Mouse (Mus musculus): ENCODE measurements around the gene Stip1. TPM values are rescaled to one million over a fixed set of nuclear protein-coding genes. Genes with fewer than 3 reads are reported as not detected.

The Stip1 gene
- total RNA-seq, 2 experiments from 2014 or later: 284 to 378 TPM

DNA sequence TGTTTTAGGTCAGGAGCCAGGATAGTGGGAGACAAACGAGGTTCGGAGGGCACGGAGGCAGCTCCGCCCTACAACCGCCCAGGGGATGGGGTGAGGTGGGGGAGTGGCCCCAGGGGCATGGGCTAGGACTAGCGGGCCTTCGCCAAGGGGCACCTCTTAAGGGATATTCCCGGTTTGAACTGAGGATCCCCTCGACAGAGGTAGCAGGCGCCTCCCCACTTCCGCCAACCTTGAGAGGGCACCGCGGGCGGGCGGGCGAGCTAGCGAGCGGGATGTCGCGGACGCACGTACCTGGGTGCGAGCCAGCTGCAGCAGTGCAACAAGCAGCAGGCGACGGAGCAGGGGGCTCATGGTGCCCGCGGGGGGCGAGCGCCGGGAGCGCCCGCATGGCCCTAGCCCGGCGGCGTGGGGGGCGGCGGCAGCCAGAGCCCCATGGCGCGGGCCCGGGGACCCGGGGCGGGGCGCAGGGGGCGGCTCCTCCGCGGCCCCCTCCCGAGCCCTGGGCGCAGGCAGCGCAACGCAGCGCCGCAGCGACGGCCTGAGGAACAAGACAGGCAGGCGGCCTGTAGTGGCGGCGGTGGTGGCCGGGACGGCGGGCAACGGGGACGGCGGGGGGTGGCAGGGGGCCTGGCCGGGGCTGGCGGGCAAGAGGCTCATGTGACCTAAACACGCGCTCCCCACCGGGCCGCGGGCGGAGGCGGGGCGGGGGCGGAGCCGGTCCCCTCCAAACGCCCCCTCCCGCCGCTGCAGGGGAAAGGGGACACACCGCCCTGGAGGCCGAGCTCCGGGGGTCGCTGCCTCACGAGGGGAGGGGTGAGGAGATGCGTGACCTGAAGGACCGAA lies 52.5 kb downstream of the Stip1 start, which contains the start of gene Vegfb:
Gene Vegfb, minus strand, starts transcription at position 591 of the 843 bp plus-strand sequence.
- peak; percentile 75 to 79 for DNase-seq (ENCODE audit: low spot score in 2 of 2)

DNA sequence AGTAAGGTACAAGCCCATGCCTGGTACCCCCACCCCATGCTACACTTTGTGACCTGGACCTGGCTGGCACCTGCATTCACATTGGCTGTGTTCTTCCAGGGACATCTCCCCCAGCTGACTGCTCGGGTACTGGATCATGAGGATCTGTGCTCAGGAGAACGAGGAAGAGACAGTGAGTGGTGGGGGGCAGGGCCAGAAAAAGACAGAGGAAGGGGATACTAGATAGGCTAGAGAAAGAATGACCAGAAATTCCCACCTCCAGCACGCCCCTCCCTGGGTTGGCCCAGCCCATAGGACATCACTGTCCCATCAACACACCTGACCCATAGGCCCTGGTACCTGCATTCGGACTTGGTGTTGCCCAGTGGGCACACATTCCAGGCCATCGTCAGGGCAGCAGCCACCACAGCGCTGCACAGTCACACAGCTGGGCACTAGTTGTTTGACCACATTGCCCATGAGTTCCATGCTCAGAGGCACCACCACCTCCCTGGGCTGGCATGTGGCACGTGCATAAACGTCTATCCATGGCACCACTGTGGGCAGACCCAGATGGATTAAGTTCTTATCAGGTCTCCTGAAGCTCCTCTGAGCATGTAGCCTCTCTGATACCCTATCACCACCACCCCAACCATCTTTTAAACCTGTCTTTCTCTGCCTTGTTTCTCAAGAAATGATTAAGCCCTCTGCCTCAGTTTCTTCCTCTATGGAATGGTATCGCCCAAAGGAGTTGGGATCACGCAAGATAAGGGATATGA lies 53.6 kb downstream of the Stip1 start:
- DNase-seq (ENCODE audit: low spot score in 2 of 2): no peak

DNA sequence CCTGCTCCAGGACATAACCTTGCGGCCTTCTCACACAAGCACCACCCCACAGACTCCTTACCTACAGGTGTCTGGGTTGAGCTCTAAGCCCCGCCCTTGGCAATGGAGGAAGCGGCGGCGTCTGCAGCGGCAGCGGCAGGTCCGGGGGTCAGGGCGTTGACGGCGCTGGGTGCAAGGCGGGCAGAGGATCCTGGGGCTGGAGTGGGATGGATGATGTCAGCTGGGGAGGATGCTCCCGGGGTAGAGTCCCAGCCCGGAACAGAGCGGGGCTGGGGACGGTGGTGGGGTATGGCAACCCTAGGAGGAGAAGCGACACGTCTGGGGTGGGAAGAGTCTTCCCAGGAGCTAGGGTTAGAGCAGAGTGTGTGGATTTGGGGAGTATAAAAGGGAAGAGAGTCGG lies 54.5 kb downstream of the Stip1 start:
- DNase-seq (ENCODE audit: low spot score in 2 of 2): no peak

DNA sequence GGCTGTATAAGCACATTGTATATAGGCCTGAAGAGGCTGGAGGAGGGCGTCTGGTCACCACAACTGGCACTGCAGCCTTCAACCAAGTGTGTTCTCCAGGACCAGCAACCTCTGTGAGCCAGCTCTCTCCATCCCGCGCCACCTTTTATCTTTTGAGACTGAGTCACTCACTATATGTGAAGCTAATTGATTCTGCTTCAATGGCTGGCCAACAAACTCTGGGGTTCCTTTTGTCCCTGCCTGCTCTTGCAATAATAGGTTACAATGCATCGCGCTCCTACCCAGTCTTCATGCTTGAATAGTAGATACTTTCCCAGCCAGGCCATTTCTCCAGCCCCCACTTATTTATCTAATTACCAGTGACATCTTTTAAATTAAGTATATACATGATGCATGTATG lies 56.1 kb downstream of the Stip1 start:
- no peak for DNase-seq (ENCODE audit: low spot score in 2 of 2)

DNA sequence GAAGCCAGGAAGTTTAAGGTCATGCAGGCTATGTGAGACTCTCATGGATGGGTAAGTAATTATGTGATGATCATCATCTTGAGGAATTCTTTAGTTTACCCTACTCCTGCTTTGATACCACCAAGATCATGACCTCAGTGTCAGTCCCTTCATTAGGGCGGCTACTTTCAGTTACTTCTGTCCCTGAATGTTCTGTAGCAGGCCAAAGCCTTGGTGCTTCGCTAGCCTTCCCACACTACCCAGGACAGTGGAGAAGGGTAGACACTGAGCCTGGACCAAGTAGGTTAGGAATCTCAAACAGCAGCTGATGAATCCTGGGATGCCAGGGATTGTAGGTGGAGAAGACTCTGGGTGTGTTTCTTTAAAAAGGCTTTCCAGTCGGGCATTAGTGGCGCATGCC lies 58.3 kb downstream of the Stip1 start:
- no peak for DNase-seq (ENCODE audit: low spot score in 2 of 2)

DNA sequence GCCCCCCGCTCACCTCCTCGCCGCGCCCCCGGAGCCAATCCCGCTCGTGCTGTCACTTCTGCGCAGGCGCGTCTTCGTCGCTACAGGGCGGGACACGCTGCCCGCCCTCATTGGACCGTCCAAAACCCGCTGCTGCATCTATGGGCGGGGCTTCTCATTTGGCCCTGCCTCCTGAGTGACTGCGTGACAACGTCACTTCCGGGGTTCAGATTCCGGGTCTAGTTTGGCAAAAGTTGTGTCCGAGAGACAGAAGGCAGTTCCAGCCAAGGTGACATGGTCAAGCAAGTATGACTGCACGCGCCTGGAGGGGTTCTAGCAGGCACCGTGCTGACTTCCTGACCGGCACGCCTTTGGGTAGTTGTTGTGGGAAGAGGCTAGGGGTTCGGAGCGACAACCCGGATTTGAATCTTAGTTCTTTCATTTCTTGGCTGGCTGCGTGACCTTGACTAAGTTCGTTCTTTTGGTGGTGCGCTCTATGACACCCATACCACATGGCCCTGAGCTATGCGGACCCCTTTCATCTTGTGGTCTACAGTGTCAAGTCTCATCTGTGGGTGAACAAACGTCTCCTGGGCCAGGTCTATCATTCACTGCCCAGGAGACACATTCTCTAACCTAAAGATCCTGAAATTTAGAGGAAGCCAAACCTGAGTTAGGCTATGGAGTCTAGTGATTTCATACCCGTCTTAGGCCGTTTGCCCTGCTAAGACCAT lies 59.2 kb downstream of the Stip1 start, which contains the start of gene Fkbp2:
Gene Fkbp2, minus strand, starts transcription at position 121 of the 713 bp plus-strand sequence.
- peak; percentile 96 to 97 for DNase-seq (ENCODE audit: low spot score in 2 of 2)

DNA sequence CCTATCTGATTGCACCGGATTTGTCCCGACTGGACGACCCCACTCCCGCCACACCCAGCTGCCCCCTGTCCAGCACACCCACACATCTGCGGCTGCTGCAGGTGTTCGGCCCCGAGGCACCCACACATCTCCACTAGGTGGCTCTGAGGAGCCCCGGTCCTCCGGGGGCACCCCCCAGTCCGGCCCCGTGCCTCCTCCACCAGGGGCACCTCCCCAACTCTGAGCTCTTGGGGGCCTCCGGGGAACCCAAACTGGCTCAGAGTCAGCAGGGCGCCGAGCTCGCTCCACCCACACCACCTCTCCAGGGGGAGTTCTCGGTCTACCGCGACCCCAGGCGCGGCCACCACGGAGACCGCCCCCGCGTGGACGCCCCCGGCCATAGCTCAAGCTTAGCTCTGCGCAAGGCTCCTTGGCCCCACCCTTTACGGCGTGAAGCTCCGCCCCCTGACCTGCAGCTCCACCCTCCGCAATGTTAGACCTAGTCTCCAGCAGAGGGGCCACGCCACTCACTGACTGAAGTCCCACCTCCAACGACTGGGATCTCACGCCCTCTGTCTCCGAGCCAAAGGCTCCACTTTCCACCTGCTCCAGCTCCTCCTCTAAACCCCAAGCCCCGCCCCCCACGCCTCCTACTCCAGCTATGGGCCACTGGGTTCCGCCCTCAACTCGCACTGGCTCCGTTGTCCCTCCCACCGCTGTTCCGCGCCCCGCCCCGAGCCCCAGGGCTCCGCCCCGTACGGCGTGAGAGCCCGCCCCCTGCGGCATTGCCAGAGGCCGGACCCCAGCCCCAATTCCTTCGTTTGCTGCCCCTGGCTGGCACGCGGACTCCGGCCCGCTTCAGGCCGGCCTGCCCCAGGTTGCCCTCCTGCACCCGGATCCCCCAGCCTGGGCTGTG lies 60.0 kb downstream of the Stip1 start:
- peak; percentile 99 for DNase-seq (ENCODE audit: low spot score in 2 of 2)

DNA sequence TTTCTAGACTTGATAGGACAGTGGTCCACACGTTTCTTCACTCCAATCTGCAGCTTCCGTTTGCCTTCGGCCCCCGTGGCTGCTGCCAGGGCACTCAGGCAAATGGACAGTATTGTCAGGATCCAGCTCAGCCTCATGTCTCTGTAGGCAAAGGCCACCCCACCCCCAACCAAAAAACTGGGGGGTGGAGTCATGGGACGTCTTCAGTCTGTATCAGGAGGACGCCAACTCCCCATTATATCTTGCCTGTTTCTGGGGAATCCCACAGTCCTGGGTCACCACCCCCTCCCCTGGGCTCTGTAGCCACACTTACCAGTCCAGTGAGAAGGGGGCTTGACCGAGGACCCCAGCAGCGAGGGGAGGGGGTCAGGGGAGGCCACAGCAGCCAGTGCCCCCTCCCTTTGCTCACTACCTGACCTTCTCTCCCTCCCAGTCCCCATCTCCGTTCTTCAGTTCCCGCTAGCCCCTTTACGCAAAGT lies 60.7 kb downstream of the Stip1 start:
- DNase-seq (ENCODE audit: low spot score in 2 of 2): peak; percentile 46 to 50

DNA sequence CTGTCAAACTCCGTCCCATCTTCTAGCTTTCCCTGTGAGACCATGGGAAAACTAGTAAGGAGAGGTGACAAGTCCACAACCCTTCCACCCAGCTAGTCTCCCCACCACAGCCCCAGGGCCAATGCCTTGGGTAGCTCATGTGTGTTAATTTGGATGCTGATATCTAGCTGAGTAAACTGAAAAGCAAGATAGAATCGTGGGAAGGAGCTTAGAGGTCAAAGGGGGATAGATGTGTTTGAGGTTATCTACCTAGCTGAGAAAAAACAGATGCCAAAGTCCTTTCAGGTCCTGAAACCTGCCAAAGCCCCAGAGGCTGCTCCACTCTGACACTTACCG lies 61.2 kb downstream of the Stip1 start:
- DNase-seq (ENCODE audit: low spot score in 2 of 2): no peak

DNA sequence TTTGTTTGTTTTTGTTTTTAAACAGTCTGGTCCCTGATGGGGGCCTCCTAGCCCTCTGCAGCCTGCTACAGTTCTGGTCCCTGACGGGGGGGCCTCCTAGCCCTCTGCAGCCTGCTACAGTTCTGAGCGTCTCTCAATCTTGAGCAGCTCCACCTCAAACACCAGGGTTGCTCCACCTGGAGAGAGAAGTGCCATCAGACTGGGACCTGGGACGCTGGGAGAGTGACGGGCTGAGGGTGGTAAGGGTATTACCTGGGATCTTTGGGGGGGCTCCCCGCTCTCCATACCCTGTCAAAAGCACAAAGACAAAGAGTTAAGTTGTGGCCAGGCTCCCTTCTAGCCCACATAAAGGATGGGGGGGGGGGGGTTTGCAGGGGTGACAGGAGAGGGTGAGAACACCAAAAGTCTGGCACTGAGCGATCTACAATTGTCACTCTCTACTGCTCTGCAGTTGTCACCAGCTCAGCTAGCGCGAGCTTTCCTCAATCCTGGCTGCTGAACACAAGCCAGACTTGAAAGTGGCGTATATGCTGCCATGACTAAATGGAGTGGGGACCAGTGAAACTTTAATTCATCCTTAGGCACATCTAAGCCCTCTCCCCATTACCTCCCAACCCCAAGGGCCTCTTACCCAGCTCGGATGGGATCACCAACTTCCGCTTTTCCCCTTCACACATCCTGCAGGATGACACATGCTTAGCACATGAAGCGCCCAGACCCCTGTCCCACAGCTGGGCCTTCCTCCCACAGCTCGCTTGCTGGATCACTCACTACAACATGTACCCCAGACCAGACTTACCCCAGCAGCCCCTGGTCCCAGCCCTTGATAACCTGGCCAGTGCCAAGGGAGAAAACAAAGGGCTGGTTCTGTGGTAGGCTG lies 61.8 kb downstream of the Stip1 start:
- no peak for DNase-seq (ENCODE audit: low spot score in 2 of 2)

DNA sequence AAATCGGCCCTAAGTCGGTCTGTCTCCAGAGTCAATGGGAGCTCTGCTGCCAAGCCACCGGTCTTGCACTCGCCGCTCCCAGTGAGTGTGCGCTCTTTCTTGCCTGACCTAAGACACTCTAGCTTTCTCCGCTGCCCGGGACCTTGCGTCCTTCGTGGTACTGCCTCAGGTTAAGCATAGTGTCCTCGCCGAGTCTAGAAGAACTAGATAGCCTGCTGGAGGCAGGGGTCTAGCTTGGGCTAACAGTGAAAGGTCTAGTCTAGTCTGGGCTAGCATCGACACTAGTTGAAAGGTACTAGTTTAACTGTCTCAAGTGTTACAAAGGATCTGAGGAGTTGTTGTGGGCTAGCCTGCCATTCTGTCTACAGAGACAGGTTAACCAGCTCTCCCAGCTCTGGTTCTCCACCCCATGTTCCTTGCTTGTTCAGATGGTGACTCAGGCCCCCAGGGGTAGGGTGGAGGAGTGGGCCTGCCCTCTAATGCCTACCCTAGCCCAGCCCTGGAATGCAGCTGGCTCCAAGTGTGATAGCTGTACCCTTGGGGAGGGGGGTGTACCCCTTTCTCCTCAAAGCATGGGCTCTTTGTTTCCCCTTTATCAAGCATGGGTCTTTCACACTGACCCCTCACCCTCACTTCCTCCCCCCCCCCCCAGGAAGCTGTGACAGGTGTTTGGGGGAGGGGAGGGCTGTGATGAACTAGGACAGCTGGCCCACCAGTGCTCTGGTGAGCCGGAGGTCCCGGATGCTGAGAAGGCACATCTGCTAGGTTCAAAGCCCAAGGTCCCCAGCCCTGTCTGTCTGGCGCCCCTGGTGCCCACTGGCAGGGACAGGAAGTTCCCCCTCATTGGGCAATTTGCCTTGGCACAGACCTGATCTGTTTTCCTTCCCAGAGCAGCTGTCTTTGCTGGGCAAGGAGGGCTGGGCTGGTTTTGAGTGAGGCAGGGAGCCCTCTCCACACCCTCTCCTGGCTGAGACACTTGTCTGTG lies 63.9 kb downstream of the Stip1 start, which contains the start of gene Plcb3:
Gene Plcb3, minus strand, starts transcription at position 934 of the 985 bp plus-strand sequence.
- DNase-seq (ENCODE audit: low spot score in 2 of 2): peak; percentile 51 to 52

DNA sequence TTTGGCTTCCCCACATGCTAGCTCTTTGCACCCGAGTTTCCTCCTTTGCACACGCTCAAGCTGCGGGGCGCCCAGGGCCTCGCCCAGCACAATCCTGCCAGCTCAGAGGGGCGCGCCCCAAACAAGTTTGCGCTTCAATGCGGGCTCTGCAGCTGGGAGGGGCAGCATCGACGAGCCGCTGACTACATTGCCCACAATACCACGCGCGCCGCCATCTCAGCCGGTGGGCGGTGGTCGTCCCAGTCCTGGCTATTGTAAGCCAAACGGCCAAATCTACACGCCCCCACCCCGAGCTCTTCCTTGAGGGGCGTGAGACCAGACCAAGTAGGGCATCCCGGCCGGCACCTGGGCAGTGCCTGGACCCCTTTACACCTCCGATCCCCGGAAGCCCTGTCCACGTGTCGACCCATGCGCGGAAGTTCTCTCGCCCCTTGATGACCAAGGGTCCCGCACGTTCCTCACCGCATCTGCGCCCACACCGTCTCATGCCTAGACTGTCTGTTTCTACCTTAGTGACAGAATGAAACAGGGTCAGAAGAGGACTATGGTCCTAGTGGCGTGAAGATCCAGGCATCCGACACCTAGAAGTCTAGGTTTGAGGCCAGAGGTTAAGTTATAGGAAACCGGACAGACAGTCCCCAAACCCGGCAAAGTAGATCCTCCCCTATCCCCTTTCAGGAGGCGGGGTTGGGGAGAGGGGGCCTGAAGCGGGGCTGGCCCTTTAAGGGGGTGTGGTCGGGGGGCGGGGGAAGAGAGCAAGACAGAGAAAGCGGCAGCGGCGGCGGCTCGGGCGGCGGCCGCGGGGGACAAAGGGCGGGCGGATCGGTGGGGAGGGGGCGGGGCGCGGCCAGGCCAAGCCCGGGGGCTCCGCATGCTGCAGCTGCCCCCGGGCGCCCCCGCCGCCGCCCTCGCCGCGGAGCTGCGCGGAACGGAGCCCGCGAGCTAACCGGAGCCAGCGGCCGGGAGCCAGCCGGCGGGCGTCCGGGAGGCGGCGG lies 65.3 kb downstream of the Stip1 start, which contains the start of gene Ppp1r14b:
Gene Ppp1r14b, plus strand, starts transcription at position 758 of the 995 bp plus-strand sequence.
- DNase-seq (ENCODE audit: low spot score in 2 of 2): peak; percentile 71 to 73

DNA sequence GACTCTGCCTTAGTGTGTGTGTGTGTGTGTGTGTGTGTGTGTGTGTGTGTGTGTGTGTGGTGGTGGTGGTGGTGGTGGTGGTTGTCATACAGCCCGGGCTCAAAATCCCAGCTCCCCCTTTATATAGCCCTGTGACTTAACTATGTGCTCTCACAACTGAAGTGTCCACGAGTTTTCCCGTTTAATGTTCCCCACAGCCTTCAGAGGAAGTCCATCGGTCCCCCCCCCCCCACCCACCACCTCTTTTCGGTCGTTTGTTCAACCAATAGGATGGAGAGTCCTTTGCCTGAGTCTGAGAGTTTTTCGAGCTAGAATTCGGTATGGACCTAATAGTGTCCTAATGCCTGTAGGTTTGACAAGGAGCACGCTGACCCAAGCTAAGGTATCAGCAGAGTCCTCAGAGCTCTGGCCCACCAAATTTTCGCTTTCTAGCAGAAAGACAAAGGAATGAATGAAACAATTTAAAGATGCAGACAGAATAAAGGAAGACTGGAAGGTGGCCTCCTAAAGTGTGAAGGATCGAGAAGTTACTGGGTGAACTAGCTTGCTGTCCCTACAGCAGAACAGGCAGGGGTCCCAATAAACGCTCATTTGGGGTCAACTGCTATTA lies 66.1 kb downstream of the Stip1 start:
- no peak for DNase-seq (ENCODE audit: low spot score in 2 of 2)

DNA sequence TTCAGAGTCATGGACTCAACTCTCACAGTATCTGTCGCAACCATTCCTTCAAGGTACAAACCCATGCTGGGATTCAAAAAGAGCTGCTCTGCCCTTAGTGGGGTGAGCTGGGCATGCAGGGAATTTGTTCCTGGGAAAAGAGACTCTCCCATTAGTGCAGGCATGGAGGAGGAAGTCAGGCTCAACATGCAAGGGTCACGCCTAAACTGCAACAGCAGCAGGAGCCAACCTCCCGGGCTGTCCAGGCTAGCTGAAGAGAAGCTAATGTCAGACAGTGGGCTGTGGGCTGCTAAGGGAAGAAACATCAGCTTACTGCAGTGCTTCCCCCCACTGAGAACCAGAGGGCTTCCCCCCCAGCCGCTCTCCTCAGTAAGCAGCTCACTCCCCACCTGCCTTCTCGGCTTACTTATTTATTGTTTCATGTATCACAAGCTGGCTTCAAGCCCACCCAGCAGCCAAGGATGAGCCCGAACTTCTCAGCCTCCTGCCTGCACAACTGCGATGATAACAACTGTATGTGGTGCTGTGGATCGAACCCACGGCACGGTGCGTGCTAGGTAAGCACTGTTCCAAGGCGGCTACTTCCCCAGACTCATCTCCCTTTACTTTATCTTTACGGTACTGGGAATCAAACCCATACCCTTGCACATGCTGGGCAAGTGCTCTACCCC lies 67.4 kb downstream of the Stip1 start:
- DNase-seq (ENCODE audit: low spot score in 2 of 2): no peak

DNA sequence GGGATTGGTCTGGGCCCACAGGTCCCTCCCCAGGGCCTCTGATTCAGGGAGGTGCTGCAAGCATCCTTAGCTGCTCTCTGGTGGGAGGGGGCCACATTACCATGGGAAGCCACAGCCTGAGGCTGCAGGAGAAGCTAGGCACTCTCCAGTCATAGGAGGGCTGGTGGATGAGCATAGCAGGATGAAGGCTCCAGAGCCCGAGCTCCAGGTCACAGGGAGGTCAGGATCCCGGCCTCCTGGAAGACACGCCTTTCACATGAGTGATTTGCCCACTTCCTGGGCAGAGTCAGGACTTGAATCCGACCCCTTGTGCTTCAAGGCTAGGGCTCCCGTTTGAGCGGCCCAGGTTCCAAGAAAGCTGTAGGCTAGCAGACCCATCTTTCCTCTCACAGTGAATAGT lies 68.1 kb downstream of the Stip1 start:
- DNase-seq (ENCODE audit: low spot score in 2 of 2): no peak
